Mouse (Mus musculus) cerebellum, adult 2 months (tissue): Measurements from ENCODE around the gene Alox5ap. TPM values are rescaled to one million over a fixed set of nuclear protein-coding genes. Genes with fewer than 3 reads are reported as not detected.

Source experiments
- DNase-seq, 2 experiments: peaks; one replicate each; pipeline ENCODE4 v3.0.0; 2021
- H3K27ac ChIP-seq: fragments of 200-500 bp; 2 replicates; pipeline ENCODE4 v1.5.1; 2012; ENCODE audit warnings: low read length, control low read depth, inconsistent platforms; ENCODE audit not compliant: insufficient read depth
- H3K27me3 ChIP-seq: fragments of 200-500 bp; 2 replicates; pipeline ENCODE4 v1.6.1; 2012; ENCODE audit warnings: inconsistent platforms, mild to moderate bottlenecking, low read length, moderate library complexity; ENCODE audit not compliant: control insufficient read depth, insufficient read depth
- H3K4me1 ChIP-seq: fragments of 200-500 bp; 2 replicates; pipeline ENCODE4 v1.6.1; 2011; ENCODE audit warnings: low read length; ENCODE audit not compliant: control insufficient read depth, insufficient read depth
- H3K4me3 ChIP-seq: fragments of 200-500 bp; replicated peaks from 2 replicates; pipeline ENCODE3; 2011; ENCODE audit warnings: mild to moderate bottlenecking, low read depth, low read length, control low read depth; ENCODE audit not compliant: insufficient read depth
- CTCF ChIP-seq: fragments of 200-500 bp; IDR thresholded peaks from 2 replicates; pipeline ENCODE4 v1.5.1; 2011; ENCODE audit warnings: low read depth, mild to moderate bottlenecking, control low read depth, low read length, moderate library complexity, borderline replicate concordance; ENCODE audit not compliant: insufficient read depth
- POLR2A ChIP-seq: fragments of 200-500 bp; IDR thresholded peaks from 2 replicates; pipeline ENCODE4 v1.6.1; 2011; ENCODE audit warnings: low read length, control low read depth, borderline replicate concordance; ENCODE audit not compliant: insufficient read depth
- WGBS: fragments of 180-500 bp; shearing (Covaris S2); methylation state at CpG from one replicate; pipeline ENCODE4 v1.1.7; 2018; 5-methylcytosine and 5-hydroxymethylcytosine counted together
- polyA plus RNA-seq: library from polyadenylated mRNA; depleted of rRNA; stranded (reverse); fragments of >200 nt; gene quantifications from 2 replicates; pipeline ENCODE4 v1.2.3, GENCODE M21; 2012

Gene Alox5ap
- polyA plus RNA-seq, 1 experiment: 13.5 TPM

DNA sequence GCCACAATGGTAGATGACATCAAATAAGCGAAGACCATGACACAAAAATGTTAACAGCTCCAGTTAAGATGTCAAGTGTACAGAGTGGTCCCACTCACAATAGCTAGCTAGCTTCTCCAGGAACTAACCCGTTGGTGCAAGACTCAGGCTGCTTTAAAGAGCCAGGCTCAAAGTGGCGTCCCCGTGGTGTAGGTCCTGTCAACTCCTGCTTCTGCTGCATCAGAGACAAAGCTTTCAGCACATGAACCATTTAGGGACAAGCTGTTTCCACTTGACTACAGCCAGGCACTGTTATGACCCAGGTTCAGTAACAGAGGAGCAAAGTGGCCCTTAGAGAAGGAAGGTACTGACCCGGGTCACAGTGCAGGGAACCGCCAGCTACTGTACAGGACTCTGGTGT lies 32.2 kb downstream of the Alox5ap start:
- H3K4me3 ChIP-seq: no peak overlapping the region
- H3K4me1 ChIP-seq: no peaks in the 10 kb centered on the region
- 96% methylated on average over 6 of the region's 6 CpGs for WGBS

DNA sequence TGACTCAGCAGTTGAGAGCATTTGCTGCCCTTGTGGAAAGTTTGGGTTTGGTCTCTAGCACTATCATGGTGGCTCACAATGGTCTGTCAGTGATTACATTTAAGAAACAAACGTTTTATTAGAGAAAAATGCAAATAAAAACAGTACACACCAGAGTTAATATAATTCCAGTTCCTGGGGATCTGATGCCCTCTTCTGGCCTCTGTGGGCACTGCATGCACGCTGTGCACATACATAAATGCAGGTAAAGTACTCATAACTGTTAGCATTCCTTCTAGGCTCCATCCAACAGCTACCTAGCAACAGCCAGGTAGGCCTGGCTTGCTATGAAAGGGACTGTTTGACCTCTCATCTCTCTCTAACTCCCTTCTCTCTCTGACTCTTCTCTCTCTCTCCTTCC lies 32.9 kb downstream of the Alox5ap start:
- no peaks in the 10 kb centered on the region for H3K27me3 ChIP-seq
- H3K27ac ChIP-seq: no peak overlapping the region
- no peak overlapping the region for H3K4me3 ChIP-seq
- TF ChIP-seq POLR2A (no peak), CTCF (no peak)
- no peak for DNase-seq
- no peaks in the 10 kb centered on the region for H3K4me1 ChIP-seq
- 63% methylated on average over 2 of the region's 2 CpGs for WGBS

More for the DNA sequence above, 32.2 kb downstream of the Alox5ap start:
- Histone ChIP-seq H3K27ac (no peak overlapping the region), H3K27me3 (no peaks in the 10 kb centered on the region)
- DNase-seq: no peak
- TF ChIP-seq POLR2A (no peak), CTCF (no peak)

DNA sequence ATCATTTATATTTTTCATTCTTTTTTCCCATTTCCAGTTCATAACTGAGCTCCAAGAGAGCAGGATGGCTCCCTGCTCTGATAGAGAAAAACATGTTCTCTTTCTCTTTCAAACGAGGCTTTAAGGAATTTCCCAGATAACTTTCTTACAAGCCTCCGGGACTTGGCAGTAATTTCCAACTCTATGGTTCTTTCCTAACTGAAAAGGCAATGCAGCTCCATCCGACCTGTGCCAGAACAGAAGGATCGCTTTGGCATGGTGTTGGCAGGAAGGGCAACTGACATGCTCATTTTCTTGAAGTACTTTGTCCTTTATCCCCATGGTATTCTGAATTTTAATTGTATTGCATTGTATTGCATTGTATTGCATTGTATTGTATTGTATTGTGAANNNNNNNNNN lies 33.7 kb downstream of the Alox5ap start:
- TF ChIP-seq CTCF (no peak), POLR2A (no peak)
- Histone ChIP-seq H3K4me1 (no peaks in the 10 kb centered on the region), H3K27ac (no peak overlapping the region), H3K27me3 (no peaks in the 10 kb centered on the region), H3K4me3 (no peak overlapping the region)
- WGBS: 40% methylated on average over 4 of the region's 4 CpGs
- DNase-seq: no peak

DNA sequence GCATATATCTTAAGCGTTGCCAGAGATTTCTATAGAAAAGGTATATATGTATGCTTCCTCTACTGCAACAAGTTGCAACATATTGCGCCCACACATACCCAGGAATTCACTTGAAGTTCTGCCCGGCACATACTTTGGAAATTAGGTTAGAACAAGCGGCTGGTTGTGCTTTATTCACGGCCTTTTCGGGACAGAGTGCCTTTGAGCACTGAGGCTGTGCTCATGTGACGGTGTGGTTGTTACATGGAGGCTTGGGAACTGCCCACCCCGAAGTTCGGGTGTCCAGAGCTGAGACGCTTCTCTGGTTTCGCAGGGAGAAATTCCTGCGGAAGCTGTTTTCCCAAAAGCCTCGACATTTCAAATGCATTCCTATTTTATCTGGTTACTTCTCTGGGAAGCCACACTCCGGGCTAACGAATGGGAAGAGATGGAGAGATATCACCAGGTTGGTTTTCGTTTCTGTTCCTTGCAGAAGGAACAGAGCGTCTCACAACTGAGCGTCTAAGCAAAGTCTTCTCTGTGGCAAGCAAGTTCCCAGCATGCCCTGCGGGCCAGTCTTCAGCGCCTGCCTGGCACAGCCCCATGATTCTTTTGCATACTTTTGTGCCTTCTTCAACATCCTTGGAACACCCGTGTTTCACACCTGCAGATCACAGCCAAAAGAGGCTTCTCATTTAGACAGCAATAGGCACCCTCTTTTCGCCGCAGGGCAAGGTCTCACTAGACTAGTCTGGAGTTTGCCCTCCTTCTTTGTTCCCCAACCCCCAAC lies 48.5 kb downstream of the Alox5ap start:
- no peak for DNase-seq
- Histone ChIP-seq H3K4me1 (no peaks in the 10 kb centered on the region), H3K4me3 (no peak overlapping the region), H3K27me3 (no peaks in the 10 kb centered on the region), H3K27ac (no peak overlapping the region)
- TF ChIP-seq CTCF: no peak
- no peak for TF ChIP-seq POLR2A
- WGBS: 66% methylated on average over 23 of the region's 23 CpGs

DNA sequence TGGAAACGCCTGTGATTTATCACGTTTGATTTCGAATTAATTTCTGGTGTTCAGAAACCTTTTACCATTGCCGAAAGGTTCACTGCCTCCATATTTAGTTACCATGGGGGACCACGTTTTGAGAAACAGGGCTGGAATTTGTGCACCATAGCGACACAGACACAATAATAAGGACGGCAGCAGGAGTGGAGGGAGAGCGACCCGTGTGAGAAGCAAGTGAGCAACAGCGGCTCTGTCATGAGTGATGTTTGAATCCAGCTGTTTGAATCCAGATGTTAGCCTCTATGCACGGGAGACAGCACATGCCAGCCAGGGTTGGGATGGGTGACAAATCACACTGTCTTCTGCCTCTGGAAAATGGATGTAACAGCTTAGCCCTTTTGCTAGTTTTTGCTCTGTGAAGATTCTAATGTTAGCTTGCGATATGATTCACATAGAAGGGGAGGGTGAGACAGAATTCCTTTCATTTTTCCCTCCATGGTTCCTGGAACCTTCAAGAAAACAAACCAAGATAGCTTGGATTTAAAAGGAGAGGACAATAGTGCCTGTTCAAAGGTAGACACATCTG lies 50.0 kb downstream of the Alox5ap start:
- DNase-seq: no peak
- Histone ChIP-seq H3K27me3 (no peaks in the 10 kb centered on the region), H3K4me3 (no peak overlapping the region), H3K27ac (no peak overlapping the region), H3K4me1 (no peaks in the 10 kb centered on the region)
- TF ChIP-seq POLR2A: no peak
- TF ChIP-seq CTCF: no peak
- WGBS: 79% methylated on average over 12 of the region's 12 CpGs

GRCm38 (mm10) chr5:149316926-149317325 lies 52.4 kb downstream of the Alox5ap start:
- H3K27ac ChIP-seq: no peak overlapping the region
- WGBS: 7% methylated on average over 4 of the region's 4 CpGs

DNA sequence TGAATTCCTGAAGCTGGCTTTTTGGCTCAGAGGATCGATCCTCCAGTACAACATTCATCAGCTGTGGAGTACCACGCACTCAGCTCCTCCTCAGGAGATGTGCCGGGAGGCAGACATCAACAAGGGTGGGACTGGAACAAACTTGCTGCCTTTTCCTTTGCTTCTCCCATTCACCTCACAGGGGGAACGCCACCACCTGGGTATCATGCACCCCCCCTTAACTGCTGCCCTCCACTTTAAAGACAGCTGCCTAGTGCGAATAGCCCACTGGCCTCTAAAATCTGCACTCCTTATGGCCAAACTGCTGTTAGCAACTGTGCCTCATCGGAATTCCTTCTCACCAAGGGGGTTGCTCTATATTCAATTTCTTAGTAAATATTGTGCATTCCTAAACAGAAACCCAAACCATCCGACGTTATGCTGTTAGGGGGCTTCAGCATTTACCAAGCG lies 55.3 kb downstream of the Alox5ap start:
- no peak overlapping the region for H3K27ac ChIP-seq
- no peak for DNase-seq
- no peaks in the 10 kb centered on the region for H3K27me3 ChIP-seq
- no peaks in the 10 kb centered on the region; the same call in 1 of the 2 replicates for H3K4me1 ChIP-seq
- no peak for TF ChIP-seq POLR2A
- TF ChIP-seq CTCF: no peak
- WGBS: 70% methylated on average over 9 of the region's 9 CpGs
- H3K4me3 ChIP-seq: no peak overlapping the region

More at GRCm38 (mm10) chr5:149316926-149317325, 52.4 kb downstream of the Alox5ap start:
- TF ChIP-seq CTCF (no peak), POLR2A (no peak)
- no peak for DNase-seq
- no peak overlapping the region for H3K4me3 ChIP-seq
- no peaks in the 10 kb centered on the region for H3K4me1 ChIP-seq
- H3K27me3 ChIP-seq: no peaks in the 10 kb centered on the region

DNA sequence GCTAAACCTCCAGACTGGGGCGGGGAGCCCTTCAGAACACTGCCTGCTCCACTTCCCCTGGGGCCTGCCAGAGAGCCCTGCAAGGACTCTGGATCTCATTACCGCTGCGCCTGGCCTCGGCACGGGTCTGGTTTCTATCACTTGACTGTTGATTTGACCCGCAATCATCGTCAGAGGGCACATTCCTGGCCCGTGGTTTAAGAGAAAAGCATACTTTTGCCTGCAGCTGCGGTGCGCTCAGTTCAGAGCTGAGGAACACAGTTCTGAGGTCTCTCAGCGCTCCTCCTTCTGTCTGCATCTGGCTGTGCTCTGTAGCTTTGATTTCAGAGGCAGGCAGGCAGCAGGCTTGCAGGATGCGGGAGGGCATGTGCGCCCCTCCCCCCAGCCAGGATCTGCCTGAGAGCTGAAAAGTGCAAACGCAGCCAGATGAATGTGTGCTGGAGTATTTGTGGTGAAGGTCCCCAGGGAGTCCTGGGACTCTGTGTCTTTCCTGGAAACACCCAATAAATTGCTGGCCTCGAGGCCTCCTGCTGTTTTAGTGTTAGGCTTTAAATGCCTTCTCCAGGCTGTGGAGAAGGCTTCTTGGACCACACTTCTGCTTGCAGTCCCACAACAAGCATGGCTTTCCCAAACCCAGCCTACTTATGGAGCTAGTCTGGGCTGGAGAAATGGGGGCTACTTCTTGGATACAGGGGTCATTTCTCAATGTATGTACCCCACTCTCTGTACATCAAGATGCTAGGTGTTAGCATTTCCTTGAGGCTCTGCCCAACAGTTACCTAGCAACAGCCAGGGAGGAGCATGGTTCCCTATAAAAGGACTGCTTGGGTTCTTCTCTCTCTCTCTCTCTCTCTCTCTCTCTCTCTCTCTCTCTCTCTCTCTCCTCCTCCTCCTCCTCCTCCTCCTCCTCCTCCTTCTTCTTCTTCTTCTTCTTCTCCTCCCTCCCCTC lies 56.2 kb downstream of the Alox5ap start:
- no peak for TF ChIP-seq POLR2A
- no peak for TF ChIP-seq CTCF
- Histone ChIP-seq H3K4me1 (no peaks in the 10 kb centered on the region; the same call in 1 of the 2 replicates), H3K27me3 (no peaks in the 10 kb centered on the region), H3K27ac (no peak overlapping the region), H3K4me3 (no peak overlapping the region)
- 19% methylated on average over 15 of the region's 15 CpGs for WGBS
- DNase-seq: no peak
